Mouse (Mus musculus) lung, adult 2 months (tissue): ENCODE measurements around the gene Gm2696.

ENCODE experiments used
- CTCF ChIP-seq: fragments of 200-500 bp; IDR thresholded peaks from 2 replicates; pipeline ENCODE4 v1.5.1; 2011; ENCODE audit warnings: mild to moderate bottlenecking, low read length, control low read depth; ENCODE audit not compliant: insufficient read depth
- POLR2A ChIP-seq: fragments of 200-500 bp; IDR thresholded peaks from 2 replicates; pipeline ENCODE4 v1.6.1; 2011; ENCODE audit warnings: low read depth, mild to moderate bottlenecking, control low read depth, low read length, borderline replicate concordance; ENCODE audit errors: extremely low read depth

- TF ChIP-seq CTCF = no peak
- no peak for TF ChIP-seq POLR2A
Observed at GRCm38 (mm10) chr10:77797677-77798076, 16.8 kb upstream of the Gm2696 start.
